Mouse (Mus musculus) intestine, embryonic 16.5 days (tissue): ENCODE results near the gene Tpgs1. TPM values are rescaled to one million over a fixed set of nuclear protein-coding genes. Genes with fewer than 3 reads are reported as not detected.
"Not testable (repeated sequence)": the region's sequence is repeated elsewhere in the genome, so short reads cannot be mapped to it uniquely, and the experiment has no call there.

Experiments
- ATAC-seq: fragments of 200-750 bp; cut with Nextera tagmentation; 2 replicates; pipeline ENCODE4 v1.8.0; 2017; ENCODE audit warnings: moderate TSS enrichment, moderate library complexity
- H3K27ac ChIP-seq: fragments of 300-500 bp; sonication (generic); 2 replicates; pipeline ENCODE4 v1.5.1; 2014; ENCODE audit warnings: mild to moderate bottlenecking, low read length
- H3K27me3 ChIP-seq: fragments of 300-500 bp; sonication (generic); replicated peaks from 2 replicates; pipeline ENCODE4 v1.6.1; 2014; ENCODE audit warnings: low read length, control low read depth, mixed read lengths; ENCODE audit not compliant: control insufficient read depth, insufficient read depth
- H3K36me3 ChIP-seq: fragments of 300-500 bp; sonication (generic); 2 replicates; pipeline ENCODE4 v1.6.1; 2014; ENCODE audit warnings: low read length, control low read depth; ENCODE audit not compliant: control insufficient read depth, insufficient read depth
- H3K4me1 ChIP-seq: fragments of 300-500 bp; sonication (generic); 2 replicates; pipeline ENCODE4 v1.6.1; 2014; ENCODE audit warnings: low read length, control low read depth, mixed read lengths; ENCODE audit not compliant: control insufficient read depth, insufficient read depth
- H3K4me2 ChIP-seq: fragments of 300-500 bp; sonication (generic); 2 replicates; pipeline ENCODE4 v1.6.1; 2014; ENCODE audit warnings: low read depth, low read length, control low read depth
- H3K4me3 ChIP-seq: fragments of 300-500 bp; sonication (generic); 2 replicates; pipeline ENCODE4 v1.5.1; 2014; ENCODE audit warnings: mild to moderate bottlenecking, low read length
- H3K9ac ChIP-seq: fragments of 300-500 bp; sonication (generic); 2 replicates; pipeline ENCODE4 v1.6.1; 2014; ENCODE audit warnings: low read depth, low read length
- H3K9me3 ChIP-seq: fragments of 300-500 bp; sonication (generic); 2 replicates; pipeline ENCODE4 v1.6.1; 2016; ENCODE audit warnings: low read length, control low read depth; ENCODE audit not compliant: control insufficient read depth
- WGBS: fragments of 180-500 bp; shearing (Covaris S2); extraction: QIAGEN DNeasy Blood & Tissue Kit; methylation state at CpG from one replicate; pipeline ENCODE4 v1.1.7; 2014; 5-methylcytosine and 5-hydroxymethylcytosine counted together
- polyA plus RNA-seq: library from polyadenylated mRNA; unstranded; fragments of >200 nt; fragmentation: Nextera tagmentation; extraction: Ambion mirVana; gene quantifications from 2 replicates; pipeline ENCODE4 v1.2.1, GENCODE M21; 2015

Gene Tpgs1
- polyA plus RNA-seq, 1 experiment from 2014 or later = 64.4 TPM

DNA sequence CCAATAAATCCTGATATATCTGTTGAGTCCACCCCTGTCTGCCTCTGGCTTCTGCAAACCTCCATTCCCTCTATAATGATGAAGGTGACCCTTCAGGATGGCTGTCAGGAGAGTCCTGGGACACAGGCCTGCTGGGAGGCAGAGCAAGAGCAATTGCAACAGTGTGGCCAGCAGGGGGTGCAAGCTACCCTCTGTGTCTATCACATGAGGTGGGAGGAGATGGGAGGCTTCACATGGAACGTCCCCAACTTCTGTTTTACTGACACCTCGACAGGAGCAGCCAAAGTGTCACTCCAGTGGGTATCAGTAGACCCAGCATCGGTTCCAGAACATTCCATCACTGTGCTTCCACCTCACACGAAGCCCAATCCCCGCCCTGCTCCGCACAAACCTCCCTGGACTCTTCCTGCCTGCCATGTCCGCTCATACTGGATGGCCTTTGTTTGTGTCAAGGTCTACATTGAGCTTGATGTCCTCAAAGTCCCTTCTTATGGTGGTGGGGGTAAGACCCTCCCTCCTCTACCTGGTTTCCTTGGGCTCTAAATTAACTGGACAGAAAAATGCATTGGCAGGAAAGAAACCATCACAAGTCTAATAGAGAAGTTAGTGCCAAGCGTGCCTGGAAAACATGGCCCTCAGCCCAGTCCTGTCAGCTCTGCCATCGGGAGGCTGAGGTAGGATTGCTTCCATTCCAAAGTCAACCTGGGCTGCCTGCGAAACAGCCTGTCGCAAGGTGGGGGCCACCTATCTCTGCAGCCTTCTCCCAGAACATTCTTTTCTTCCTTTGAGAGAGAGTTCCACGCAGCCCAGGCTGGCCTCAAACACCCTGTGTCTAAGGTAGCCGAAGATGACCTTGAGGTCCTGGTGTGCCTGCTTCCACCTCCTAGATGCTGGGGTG, 26.3 kb downstream of the Tpgs1 start:
- H3K4me3 ChIP-seq = no peak overlapping the region
- H3K36me3 ChIP-seq = no peaks in the 10 kb centered on the region
- H3K4me2 ChIP-seq = no peak overlapping the region
- ATAC-seq = peak; percentile 34
- no peaks in the 10 kb centered on the region for H3K9me3 ChIP-seq
- peak overlapping the region; percentile 5; the same call in 1 of the 2 replicates for H3K9ac ChIP-seq
- H3K27me3 ChIP-seq = no peaks in the 10 kb centered on the region
- peaks cover 30% of the 10 kb centered on the region for H3K4me1 ChIP-seq
- peak overlapping the region; percentile 95 for H3K27ac ChIP-seq
- WGBS = 52% methylated on average over 13 of the region's 13 CpGs

DNA sequence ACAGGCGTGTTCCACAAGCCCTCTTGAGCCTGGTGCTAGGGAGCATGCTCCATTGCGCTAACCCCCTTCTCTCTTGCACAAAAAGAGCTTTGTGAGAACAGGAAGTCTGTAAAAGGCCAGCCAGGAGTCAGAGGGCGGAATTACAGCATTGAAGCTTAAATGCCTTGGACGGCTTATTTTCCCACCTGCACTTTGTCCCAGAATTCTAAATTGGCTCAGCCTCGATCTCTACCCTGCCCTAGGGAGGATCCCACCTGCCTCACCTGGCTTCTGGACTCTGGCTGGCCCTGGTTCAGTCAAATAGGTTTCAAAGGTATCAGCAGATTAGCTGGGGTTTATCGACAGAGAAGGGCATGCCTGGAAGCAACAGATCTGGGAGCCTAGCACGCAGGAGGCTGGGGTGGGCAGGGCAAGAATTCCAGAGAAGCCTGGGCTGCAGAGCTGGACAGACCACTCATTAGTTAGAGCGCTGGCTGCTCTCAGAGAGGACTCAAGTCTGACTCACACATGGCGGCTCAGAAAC, 27.0 kb downstream of the Tpgs1 start:
- Histone ChIP-seq H3K4me3 (no peak overlapping the region), H3K36me3 (no peaks in the 10 kb centered on the region), H3K4me2 (no peak overlapping the region), H3K27ac (peak overlapping the region; percentile 95), H3K27me3 (no peaks in the 10 kb centered on the region), H3K9ac (peak overlapping the region; percentile 1; the same call in 1 of the 2 replicates), H3K9me3 (no peaks in the 10 kb centered on the region), H3K4me1 (peaks cover 36% of the 10 kb centered on the region)
- peak; percentile 86 for ATAC-seq
- 31% methylated on average over 9 of the region's 9 CpGs for WGBS

DNA sequence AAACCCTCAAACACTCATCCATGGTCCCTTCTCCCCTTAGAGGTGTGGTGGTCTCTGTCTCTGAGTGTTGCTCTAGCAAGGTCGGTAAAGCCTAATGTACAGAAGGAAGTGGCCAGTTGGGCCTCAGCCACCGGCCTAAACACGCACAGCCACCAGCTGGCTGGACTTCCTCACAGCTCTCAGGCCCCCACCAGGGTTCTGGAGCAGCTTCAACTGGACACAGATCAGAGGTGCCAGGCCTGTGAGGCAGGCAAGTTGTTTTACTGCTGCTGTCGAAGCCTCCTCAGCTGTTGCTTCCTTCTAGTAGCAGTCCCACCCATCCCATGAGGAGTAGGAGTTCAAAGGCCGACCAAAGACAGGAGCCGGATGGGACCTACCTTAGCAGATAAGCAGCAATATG, 28.7 kb downstream of the Tpgs1 start:
- 58% methylated on average over 6 of the region's 6 CpGs for WGBS
- Histone ChIP-seq H3K4me1 (peaks cover 42% of the 10 kb centered on the region), H3K4me2 (no peak overlapping the region), H3K9ac (no peak overlapping the region; the same call in 1 of the 2 replicates), H3K27ac (peak overlapping the region; percentile 84), H3K4me3 (no peak overlapping the region), H3K36me3 (no peaks in the 10 kb centered on the region), H3K9me3 (no peaks in the 10 kb centered on the region), H3K27me3 (no peaks in the 10 kb centered on the region)
- peak; percentile 40 for ATAC-seq

DNA sequence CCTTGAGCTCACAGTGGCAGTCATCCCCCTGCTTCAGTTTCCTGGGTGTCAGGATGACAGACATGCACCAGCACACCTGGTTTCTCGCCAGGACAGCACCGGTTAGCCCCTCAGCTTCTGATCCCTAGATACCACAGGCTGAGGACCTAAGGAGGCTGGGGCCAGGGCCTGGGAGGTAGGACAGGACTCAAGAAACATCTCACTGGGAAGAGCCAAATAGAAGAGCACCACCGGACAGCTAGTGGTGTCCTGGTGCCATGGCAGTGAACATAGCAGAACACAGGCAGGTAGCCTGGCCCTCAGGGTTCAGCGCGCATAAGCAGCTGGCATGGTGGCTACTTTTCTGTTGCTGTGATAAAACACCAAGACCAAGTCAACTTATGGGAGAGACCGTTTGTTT, 29.3 kb downstream of the Tpgs1 start:
- ATAC-seq = no peak
- 92% methylated on average over 6 of the region's 6 CpGs for WGBS
- Histone ChIP-seq H3K4me3 (no peak overlapping the region), H3K27ac (peak overlapping the region; percentile 84), H3K4me2 (no peak overlapping the region), H3K36me3 (no peaks in the 10 kb centered on the region), H3K9ac (0 out of 2 replicates have a peak overlapping the region, but pooled peaks have one; percentile 21), H3K27me3 (no peaks in the 10 kb centered on the region), H3K4me1 (peaks cover 42% of the 10 kb centered on the region), H3K9me3 (no peaks in the 10 kb centered on the region)

DNA sequence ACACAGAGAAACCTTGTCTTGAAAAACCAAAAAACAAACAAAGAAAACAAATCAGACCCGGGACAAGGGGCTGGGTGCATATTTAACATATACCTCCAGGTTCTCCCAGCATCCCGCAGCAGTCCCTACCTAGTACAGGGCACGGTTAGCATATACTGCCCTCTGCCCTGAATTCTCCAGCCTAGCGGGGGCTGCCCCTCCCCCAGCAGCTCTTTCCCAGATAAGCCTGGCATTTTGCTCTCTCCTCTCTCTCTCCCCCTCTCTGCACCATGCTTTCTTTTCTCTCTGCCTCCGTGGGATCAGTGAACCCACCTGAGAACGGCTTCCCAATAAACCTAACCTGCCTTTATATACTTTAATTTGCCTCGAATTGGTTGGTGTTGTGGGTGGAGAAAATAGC, 31.5 kb downstream of the Tpgs1 start:
- no peak overlapping the region for H3K4me2 ChIP-seq
- H3K9ac ChIP-seq = peak overlapping the region; percentile 51; the same call in 1 of the 2 replicates
- ATAC-seq = no peak
- H3K4me3 ChIP-seq = no peak overlapping the region
- H3K4me1 ChIP-seq = peaks cover 39% of the 10 kb centered on the region
- H3K27me3 ChIP-seq = no peaks in the 10 kb centered on the region
- 33% methylated on average over 7 of the region's 7 CpGs for WGBS
- H3K36me3 ChIP-seq = no peaks in the 10 kb centered on the region
- peak overlapping the region; percentile 83 for H3K27ac ChIP-seq
- H3K9me3 ChIP-seq = no peaks in the 10 kb centered on the region

DNA sequence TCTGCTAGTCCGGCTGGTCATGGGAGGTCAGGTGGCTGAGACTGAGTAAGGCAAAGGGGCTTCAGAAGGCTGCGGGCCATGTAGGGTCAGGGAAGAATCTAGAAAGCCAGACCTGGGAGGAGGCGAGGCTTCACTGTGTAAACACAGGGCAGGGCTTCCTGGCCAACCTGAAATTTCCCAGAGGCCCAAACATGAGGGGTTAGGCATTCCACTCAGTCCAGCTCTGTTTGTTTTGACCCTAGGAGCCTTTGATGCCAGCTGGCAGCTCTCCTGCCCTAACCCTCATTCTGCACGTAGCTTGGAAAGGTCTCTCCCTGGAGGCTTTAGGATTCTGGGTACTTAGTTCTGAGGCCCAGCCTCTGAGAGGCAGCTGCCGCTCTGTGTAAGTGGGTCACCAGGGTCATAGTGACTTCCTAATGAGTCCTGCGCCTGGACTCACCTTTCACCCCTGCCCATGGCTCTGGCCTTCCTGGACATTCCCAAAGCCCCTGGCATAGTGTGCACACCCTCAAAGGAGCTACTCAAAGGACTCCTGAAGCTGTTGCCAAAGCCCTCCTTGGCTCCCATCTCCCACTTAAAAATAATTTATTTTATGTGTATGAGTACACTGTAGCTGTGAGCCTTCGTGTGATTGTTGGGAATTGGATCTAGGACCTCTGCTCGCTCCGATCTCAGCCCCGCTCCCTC, 32.4 kb downstream of the Tpgs1 start:
- ATAC-seq = peak; percentile 16

DNA sequence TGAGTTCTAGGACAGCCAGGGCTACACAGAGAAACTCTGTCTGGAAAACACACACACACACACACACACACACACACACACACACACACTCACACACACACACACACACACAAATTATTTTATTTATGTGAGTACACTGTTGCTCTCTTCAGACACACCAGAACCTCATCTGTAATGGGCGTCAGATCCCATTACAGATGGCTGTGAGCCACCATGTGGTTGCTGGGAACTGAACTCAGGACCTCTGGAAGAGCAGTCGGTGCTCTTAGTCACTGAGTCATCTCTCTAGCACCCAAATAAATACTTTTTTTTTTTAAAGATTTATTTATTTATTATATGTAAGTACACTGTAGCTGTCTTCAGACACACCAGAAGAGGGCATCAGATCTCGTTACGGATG, 33.8 kb downstream of the Tpgs1 start:
- H3K4me1 ChIP-seq = peaks cover 45% of the 10 kb centered on the region
- H3K36me3 ChIP-seq, H3K4me2 ChIP-seq, H3K9ac ChIP-seq, H3K27me3 ChIP-seq, ATAC-seq, H3K4me3 ChIP-seq, H3K27ac ChIP-seq, H3K9me3 ChIP-seq: not testable (repeated sequence)
- 73% methylated on average over 2 of the region's 4 CpGs for WGBS

More for the DNA sequence above, 32.4 kb downstream of the Tpgs1 start:
- Histone ChIP-seq H3K4me1 (peaks cover 40% of the 10 kb centered on the region), H3K9me3 (no peaks in the 10 kb centered on the region), H3K9ac (peak overlapping the region; percentile 51), H3K36me3 (no peaks in the 10 kb centered on the region), H3K4me2 (no peak overlapping the region), H3K27me3 (no peaks in the 10 kb centered on the region), H3K27ac (peak overlapping the region; percentile 83), H3K4me3 (no peak overlapping the region)
- WGBS = 40% methylated on average over 10 of the region's 10 CpGs

DNA sequence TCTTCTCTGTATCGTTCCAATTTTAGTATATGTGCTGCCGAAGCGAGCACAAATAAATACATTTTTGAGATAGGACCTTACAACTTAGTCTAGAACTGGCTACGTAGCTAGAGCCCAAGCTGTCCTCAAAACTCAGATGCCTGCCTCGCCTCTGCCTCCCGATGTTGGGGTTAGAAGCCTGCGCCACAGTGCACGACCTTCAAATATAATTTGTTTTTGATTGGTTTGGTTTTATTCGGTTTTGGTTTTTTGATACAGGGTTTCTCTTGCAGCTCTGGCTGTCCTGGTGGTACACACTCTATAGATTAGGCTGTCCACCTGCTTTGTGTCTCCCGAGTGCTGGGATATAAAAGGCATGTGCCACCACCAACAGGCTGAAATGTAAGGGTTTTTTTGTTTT, 34.4 kb downstream of the Tpgs1 start:
- Histone ChIP-seq H3K4me3 (no peak overlapping the region), H3K27ac (no peak overlapping the region), H3K4me2 (peak overlapping the region; percentile 62), H3K36me3 (peaks cover 6% of the 10 kb centered on the region; the same call in 1 of the 2 replicates), H3K9ac (no peak overlapping the region), H3K4me1 (peaks cover 46% of the 10 kb centered on the region), H3K9me3 (no peaks in the 10 kb centered on the region), H3K27me3 (no peaks in the 10 kb centered on the region)
- 81% methylated on average over 10 of the region's 10 CpGs for WGBS
- no peak for ATAC-seq
